Mouse (Mus musculus) spleen, embryonic (tissue): ENCODE measurements around the gene Nectin4.

Experiments used
- CTCF ChIA-PET: fragments of 350-600 bp; sonication (Branson Sonifier 250); formaldehyde crosslinking; loops from one replicate; lab custom pipeline; 2022; lab: Charles Lee

Nectin4 gene

DNA sequence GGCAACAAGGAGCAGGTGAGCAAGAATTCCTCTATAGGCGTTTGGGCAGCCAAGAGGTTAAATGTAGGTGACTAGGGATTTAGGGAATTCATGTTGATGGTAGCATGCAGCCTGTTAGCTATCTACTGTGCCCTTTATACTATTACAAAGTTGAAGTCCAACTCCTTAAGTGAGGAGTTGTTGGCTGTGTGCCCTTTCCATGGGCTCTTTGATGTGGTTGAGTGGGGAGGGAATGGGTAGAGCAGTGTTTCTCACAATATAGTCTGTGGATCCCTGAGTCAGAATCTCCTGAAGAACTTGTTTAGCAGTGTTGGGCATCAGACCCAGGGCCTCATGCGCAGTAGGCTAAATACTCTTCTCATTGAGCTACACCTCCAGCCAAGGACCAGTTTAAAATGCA lies 13.1 kb upstream of the Nectin4 start:
- CTCF ChIA-PET: no interaction called here

DNA sequence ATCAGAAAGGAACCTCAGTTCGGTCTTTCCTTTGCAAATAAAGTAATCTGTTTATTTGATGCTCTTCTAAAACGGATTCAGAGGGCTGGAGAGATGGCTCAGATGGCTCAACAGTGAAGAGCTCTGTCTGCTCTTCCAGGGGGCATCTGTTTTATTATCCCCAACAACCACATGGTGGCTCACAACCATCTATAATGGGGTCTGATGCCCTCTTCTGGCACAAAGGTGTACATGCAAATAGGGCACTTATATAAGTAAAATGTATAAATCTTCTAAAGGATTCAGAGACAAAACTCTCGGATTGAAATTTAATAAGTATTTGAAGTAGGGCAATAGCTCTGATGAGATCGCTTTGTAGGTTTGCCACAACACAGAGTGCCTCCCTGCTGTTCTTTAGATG lies 11.5 kb upstream of the Nectin4 start:
- CTCF ChIA-PET: interaction anchor here (1.1 kb wide), 1 partner anchor 26 kb away, joined by 11 read pairs; no protein-coding TSS in a partner anchor

GRCm38 (mm10) chr1:171360253-171360652 lies 9.6 kb upstream of the Nectin4 start:
- CTCF ChIA-PET: no interaction called here

GRCm38 (mm10) chr1:171360656-171361055 lies 9.2 kb upstream of the Nectin4 start, which contains the start of gene Klhdc9:
TSS of gene Klhdc9 (minus strand) at chr1:171360798.
- CTCF ChIA-PET: no interaction called here

DNA sequence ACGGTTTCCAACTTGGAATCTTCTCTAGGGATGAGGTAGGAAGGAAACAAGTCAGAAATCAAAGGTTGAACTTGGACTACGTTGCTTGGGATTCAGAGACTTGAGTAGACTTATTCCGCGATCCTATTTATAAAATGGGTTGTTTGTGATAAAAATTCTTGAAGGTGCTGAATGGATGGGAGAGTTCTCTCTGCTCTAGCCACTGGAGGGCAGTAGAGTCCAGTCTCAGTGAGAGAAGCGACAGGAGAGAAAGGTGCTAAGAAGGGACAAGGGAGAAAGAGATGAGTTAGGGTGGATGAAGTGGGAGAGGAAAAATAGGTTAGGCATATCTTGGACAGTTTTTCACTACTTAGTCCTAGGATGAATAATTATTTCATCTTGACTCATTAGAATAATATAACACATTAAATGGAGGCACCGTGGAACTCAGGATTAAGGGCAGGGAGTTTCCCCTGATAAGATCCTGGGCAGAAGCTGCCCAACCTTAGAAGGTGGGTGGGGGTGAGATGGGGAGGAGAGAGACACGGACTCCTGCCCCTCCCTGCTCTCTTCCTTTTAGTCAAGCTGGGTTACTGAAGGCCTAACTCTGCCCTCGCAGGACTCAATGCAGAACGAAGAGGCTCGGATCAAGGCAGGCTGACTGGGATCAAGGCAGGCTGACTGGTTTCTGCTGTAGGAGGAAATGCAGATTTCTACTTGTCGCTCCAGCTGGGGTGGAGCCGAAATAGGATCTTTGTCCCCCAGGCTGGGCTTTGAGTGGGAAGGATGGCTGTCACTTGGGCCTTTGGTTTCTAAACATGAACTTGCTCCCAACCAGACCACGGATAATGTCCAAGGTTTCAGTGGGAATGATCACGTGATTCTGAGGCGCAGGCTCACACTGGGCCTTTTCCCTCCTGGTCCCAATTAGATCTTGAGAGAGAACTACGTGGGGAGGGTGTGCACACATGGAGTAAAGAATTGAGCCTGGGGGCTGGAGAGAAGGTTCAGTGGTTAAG lies 8.5 kb upstream of the Nectin4 start:
- CTCF ChIA-PET: no interaction called here

DNA sequence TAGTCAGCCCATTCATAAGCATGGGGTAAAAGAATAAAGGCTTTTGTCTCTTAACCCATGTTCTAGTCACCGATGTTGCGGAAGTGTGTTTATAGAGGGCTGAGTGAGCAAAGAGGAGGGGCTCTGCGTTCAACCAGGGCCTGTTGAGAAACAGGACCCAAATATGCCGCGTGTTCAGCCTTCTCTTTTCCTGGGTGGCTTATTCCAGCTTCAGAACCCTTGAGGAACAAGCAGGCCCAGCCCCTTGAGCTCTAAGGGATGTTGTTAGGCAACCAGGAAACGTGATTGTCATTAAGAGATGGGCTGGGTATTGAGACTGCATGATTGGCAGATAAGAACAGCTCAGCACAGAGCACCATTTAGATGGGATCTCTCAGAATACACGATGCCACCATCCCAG lies 4.0 kb upstream of the Nectin4 start:
- CTCF ChIA-PET: interaction anchor here (0.5 to 0.7 kb wide), 2 partner anchors 10 to 35 kb away, joined by 3 to 12 read pairs; no protein-coding TSS in a partner anchor

- CTCF ChIA-PET: interaction anchor here (0.6 kb wide), 1 partner anchor 178 kb away, joined by 3 read pairs; no protein-coding TSS in a partner anchor
These were observed 3.0 kb downstream of the Nectin4 start for GRCm38 (mm10) chr1:171372880-171373279.

GRCm38 (mm10) chr1:171373946-171374345 lies 4.0 kb downstream of the Nectin4 start:
- CTCF ChIA-PET: no interaction called here

DNA sequence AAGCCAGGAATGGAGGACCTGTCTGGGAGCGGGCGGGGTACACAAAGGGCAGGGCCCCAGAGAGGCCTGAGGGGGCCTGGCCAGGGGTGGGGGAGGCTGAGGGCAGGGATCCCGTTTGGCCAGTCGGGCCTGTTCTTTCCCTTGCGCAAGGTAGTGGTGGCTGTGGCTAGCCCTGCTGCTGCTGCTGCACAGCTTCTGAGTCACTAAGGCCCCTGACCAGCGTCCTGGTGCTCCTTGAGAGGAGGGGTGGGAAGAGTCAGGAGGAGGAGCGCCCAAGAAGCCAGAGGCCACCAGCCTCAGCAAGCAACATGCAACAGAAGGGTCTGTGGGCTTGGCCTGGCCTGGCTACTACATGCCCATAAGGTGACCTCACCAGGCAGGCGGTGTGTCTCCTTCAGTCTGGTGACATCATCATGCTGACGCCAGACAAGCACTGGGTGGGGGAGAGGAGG lies 5.8 kb downstream of the Nectin4 start:
- CTCF ChIA-PET: no interaction called here

GRCm38 (mm10) chr1:171378298-171378697 lies 8.4 kb downstream of the Nectin4 start:
- CTCF ChIA-PET: no interaction called here

- CTCF ChIA-PET: interaction anchor here (1.4 kb wide), 1 partner anchor 30 kb away, joined by 3 read pairs; no protein-coding TSS in a partner anchor
These were observed 10.2 kb downstream of the Nectin4 start for GRCm38 (mm10) chr1:171379935-171380599.

DNA sequence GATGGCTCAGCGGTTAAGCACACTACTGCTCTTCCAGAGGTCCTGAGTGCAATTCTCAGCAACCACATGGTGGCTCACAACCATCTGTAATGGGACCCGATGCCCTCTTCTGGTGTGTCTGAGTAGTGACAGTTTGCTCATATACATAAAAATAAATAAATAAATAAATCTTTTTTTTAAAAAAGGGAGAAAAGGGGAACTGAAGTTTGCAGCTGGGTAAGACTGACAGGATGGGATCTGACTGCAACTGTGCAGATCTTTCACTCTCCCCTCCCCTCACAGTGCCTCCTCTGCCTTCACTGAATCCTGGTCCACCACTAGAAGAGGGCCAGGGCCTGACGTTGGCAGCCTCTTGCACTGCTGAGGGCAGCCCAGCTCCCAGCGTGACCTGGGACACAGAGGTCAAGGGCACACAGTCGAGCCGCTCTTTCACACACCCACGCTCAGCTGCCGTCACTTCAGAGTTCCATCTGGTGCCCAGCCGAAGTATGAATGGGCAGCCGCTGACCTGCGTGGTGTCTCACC lies 12.3 kb downstream of the Nectin4 start:
- CTCF ChIA-PET: no interaction called here

DNA sequence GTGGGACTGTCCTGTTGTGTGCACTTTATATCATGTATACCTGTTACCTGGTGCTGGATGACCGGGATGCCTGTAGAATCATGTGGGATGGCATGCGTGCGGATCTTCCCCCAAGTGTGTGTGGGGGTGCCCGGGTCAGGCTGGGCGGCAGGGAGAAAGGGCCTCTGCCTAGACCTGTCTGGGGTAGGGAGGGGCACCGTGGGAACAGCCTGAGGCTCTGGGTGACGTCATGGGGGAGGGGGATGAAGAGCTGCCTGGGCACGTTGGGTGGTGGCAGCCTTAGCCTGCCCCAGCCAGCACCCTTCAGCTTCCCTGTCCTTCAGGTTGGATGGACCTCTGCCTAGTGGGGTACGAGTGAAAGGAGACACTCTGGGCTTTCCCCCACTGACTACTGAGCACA lies 14.5 kb downstream of the Nectin4 start:
- CTCF ChIA-PET: interaction anchor here (0.6 to 1.1 kb wide), 2 partner anchors 26 to 282 kb away, joined by 6 to 11 read pairs; no protein-coding TSS in a partner anchor

DNA sequence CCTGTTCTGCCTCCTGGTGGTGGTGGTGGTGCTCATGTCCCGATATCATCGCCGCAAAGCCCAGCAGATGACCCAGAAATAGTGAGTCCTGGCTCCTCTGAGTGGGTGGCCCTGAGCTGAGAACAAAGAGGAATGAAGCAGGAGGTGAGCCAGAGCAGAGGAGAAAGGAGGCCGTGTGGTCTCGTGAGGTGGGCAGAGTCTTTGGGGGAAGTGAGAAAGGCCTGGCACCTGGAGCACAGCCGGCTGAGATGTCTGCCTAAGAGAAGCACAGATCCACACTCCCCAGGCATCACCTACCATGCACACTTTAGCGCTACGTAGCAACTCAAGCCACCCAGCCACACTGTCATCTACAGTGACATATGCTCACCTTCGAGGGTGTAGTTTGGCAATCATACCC lies 15.3 kb downstream of the Nectin4 start:
- CTCF ChIA-PET: interaction anchor here (0.5 to 1.1 kb wide), 2 partner anchors 26 to 27 kb away, joined by 5 to 11 read pairs; partner anchors contain the start of gene Usf1

DNA sequence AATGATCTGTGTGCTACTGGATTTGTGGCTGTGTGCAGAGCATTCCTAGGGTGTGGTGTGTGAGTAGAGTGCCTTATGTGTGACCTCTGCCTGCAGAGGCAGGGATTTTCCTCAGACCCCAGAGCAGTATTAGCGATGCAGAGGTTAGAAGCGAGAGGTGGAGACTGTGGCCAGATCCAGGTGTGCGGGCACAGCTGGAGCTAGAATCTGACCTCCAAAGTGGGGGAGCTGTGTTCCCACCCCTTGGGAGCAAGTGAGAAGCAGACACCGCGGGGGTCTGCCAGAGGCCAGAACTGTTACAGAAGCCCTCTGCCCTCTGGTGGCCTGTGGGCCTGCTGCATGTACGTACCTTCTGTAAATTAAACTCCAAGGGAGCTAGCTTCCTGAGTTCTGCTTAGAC lies 17.2 kb downstream of the Nectin4 start:
- CTCF ChIA-PET: interaction anchor here (1.0 kb wide), 1 partner anchor 10 kb away, joined by 4 read pairs; no protein-coding TSS in a partner anchor

DNA sequence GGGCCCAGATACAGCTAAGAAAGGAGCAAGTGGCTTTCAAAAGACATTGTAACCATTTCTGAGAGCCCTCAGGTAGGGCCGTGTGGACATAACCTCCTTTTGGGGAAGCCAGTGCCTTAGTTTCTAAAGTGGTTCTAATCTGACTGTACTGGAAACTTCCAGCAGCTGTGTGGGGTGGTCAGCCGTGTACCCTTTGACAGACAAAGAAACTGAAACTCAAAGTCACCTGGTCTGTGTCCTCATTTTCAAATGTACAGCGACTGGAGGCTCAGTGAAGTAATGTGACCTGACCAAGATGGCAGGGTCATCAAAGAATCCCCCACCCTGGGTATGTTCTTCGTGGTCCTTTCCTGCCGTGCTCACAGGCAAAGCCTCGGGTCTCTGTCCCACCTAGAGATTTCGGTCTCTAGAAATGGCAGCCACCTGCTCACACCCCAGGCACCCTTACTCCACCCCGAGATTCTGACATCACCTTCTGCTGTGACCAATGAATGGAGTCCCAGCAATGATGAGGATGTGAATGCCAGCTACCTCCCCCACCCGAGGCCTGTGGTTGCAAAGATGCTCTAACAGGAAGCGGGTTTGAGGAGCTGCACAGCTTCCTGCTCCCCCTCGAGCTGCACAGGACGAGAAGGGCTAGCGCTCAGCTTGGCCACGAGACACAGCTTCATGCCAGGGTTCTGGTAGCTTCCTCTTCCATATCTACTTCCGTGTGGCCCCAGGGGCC lies 18.6 kb downstream of the Nectin4 start, which contains the start of gene Arhgap30:
TSS of gene Arhgap30 (plus strand) at position 579 of the 727 bp plus-strand sequence.
- CTCF ChIA-PET: no interaction called here

- CTCF ChIA-PET: no interaction called here
These were observed 20.2 kb downstream of the Nectin4 start for GRCm38 (mm10) chr1:171390101-171390500.

DNA sequence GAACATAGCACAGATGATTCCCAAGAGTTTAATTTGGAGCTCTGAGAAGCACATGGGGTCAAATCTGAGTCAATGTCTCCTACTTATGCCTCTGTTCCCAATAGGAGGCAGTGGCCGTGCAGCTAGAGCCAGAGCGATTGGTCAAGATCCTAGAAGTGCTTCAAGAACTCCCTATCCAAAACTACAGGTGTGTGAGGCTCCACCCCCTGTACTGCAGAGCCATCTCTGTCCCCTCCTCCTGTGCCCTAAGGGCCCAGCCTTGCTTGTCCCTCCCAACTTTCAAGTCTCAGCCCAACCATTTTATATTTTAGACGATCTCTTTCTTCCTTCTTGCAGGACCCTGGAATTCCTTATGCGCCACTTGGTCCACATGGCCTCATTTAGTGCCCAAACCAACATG lies 31.9 kb downstream of the Nectin4 start:
- CTCF ChIA-PET: no interaction called here

DNA sequence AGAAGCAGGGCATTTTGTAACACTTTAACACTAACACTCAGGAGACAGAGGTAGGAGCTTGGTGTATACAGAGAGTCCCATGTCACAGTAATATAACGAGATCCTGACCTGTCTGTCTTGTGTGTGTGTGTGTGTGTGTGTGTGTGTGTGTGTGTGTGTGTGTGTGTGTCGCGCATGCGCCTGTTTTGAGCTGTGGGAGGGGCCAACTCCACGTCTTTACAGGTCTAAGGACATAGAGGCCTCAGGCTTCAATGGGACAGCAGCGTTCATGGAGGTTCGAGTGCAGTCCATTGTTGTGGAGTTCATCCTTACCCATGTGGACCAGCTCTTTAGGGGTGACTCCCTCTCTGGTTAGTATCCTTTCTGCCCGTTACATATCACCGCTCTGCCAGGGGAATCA lies 33.1 kb downstream of the Nectin4 start:
- CTCF ChIA-PET: no interaction called here

DNA sequence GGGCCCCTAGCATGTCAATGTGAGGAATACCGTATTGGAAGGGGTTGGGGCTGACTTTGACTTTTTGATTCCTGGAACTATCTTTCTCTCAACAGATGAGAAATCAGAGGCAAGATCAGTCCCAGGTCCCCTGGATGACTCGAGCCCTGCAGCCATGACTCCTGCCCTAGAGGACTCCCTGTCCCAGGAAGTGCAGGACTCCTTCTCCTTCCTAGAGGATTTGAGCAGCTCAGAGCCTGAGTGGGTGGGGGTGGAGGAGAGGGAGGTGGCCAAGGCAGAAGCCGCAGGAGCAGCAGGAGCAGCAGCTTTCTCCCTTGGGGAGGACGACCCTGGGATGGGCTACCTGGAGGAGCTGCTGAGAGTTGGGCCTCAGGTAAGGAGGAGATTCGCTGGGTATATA lies 37.4 kb downstream of the Nectin4 start:
- CTCF ChIA-PET: no interaction called here

DNA sequence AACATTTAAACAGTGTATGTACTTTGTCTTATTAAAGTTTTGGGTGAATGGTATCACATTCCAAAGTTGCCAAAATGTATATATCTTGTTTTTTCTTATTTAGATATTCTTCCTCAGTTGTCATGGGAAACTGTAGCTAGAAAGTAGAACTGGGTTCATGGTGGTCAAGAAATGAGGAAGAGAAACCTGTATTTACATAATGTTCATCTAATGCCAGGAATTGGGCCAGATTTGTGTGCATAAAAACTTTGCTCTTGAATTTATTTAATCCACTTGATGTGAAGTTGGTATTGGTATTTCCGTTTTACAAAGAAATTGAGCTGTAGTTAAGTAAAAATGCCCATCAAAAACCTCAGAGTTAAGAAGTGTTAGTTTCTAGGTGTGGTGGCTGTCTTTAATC lies 40.3 kb downstream of the Nectin4 start:
- CTCF ChIA-PET: interaction anchor here (0.7 to 1.2 kb wide), 2 partner anchors 30 to 883 kb away, joined by 3 read pairs; no protein-coding TSS in a partner anchor
